Mouse (Mus musculus) kidney, adult 9 months (tissue): ENCODE results near the gene Exosc5.

ENCODE experiments used
- DNase-seq: peaks from one replicate; pipeline ENCODE4 v3.0.0; 2022

Exosc5 gene

GRCm38 (mm10) chr7:25639754-25640153 lies 19.2 kb upstream of the Exosc5 start:
- no peak for DNase-seq

GRCm38 (mm10) chr7:25644136-25644535 lies 14.8 kb upstream of the Exosc5 start:
- DNase-seq, result no peak

DNA sequence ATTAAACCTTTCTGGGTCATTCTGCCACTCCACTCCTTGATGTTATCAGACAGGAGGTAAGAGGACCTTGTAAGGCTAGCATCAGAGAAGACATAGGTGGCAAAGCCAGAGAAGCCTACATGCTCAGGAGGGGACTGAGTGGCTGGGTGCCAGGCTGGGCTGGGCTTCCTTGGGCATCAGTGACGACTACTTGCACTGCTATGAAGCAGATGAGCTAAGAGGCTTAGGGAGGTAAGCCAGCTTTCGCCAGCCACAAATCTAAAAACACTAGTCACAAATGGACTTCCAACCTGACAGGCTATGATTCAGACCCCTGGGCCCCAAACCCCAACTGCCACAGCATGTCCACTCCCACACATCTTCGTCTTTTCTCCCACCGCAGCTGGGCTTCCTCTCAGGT lies 14.3 kb upstream of the Exosc5 start:
- no peak for DNase-seq

GRCm38 (mm10) chr7:25645074-25645473 lies 13.9 kb upstream of the Exosc5 start:
- DNase-seq, result peak; percentile 43

DNA sequence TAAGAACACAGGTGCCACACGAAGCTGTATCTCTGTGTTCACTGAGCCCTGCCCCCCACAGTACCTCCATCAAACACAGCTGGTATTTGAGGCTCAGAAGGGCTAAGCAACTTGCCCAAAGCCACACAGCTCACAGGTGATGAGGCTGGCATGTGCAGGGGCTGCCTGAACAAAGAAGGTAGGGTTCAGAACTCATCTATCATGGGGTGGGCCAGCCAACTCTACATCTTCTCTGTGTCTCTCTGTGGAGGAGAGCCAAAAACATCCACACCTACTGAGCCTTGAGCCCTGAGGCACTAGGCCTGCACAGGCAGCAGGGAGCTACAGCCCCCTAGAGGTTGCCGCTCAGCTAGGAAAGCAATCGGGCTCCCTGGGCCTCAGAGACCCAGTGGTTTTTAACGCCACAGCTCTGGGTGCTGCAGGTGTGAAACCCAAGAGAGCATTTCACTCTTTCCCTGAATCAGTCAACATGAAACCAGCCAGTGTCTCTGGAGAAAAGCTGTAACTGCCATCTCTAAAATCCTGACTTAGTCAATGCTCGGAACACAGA lies 11.3 kb upstream of the Exosc5 start:
- no peak for DNase-seq

DNA sequence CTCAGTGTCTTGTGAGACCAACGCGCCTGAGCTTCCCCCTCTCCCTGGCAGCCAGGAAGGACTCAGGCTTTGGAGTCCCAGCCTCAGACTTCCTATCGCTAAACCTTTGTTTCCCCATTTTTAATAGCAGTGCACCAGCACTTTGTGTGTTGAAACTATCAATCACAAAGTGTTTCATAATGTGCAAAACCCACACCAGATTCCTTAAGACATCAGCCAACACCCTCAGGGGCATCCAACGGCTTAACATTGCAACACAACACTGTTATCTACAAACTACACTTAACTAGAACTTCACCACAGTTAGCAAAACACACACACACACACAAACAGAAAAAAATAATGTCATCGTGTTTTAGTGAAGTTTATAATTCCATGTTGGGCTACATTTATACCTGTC lies 9.1 kb upstream of the Exosc5 start:
- no peak for DNase-seq

DNA sequence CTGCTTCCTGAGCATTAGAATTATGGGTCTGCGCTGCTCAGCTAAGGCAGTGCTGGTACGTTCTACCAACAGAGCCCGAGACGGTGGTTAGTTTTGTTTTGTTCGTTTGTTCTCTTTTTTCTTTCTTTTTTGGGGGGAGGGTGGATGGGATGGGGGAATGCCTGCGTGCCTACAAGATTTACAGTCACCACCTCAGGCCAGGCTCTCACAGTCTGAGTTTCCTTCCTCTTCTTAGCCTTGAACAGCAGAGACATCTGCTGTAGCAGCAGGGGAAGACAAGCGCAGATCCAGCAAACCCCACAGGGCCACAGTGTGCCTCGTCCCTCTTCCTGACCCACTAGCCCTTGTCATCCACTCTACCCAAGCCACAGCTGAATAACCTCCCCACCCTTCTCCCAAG lies 7.7 kb upstream of the Exosc5 start:
- no peak for DNase-seq

DNA sequence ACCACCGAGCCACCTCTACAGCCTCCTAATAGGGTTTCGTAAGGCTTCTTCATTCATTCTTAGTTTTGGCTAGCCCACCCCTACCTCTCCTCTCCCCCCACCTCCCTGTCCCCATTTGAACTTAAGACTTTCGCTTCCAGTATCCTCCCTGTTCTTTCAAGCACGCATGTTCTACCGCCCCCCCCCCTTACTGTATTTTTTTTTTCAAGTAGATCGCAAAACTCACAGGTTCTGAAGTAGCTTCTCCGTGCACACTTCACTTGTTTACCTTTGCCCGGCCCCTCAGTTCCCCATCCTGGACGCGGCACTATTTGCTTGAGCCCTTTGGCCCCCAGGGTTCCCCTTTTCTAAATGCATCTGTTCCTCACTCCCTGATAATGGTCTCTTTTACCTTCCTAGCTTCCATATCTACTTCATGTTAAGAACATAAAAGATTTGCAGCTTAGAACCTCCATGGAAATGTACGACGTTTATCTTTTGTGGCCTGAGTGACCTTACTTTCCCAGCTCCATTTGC lies 6.7 kb upstream of the Exosc5 start:
- DNase-seq, result no peak

- peak; percentile 84 for DNase-seq
These were observed 3.1 kb upstream of the Exosc5 start for GRCm38 (mm10) chr7:25655601-25656428.

- DNase-seq, result peak; percentile 45
These were observed 1.2 kb upstream of the Exosc5 start for GRCm38 (mm10) chr7:25657785-25658184.

DNA sequence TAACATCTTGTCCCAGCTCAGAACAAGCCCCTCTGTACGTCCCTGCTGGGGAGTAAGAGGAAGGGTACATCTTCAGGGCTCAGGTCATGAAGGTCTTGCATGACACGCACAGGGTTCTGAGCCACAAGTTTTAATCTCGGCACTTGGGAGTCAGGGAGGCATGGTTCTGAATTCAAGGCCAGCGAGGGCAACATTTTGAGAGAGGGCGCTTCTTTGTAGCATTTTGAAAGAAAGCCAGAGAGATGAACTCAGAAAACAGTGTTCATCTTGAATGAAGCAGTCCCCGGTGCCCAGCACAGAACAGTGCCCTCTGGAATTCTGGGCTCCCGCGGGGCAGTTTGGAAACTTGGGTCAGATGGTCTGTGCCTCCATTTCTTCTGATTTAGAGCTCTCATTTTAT lies 7.4 kb downstream of the Exosc5 start:
- DNase-seq, result no peak

DNA sequence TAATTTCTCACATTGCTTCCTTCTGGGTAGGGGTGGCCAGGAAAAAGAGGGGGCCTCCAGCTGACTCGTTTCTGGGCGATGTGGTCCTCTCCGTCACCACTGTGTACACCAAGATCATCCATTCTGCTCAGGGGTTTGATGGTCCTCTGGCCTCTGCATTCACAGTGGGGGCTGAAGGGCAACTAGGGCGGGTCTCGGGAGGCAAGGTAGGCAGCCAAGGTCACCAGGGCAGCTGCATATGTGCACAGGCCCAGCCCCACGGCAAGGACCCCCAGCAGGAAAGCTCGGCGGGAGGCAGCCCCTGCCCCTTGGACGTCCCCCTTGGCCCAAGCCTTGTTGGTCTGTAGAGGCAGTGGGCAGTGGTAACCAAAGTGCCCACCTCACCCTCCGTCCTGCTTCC lies 10.2 kb downstream of the Exosc5 start:
- DNase-seq, result no peak

GRCm38 (mm10) chr7:25669631-25670030 lies 10.7 kb downstream of the Exosc5 start:
- no peak for DNase-seq

DNA sequence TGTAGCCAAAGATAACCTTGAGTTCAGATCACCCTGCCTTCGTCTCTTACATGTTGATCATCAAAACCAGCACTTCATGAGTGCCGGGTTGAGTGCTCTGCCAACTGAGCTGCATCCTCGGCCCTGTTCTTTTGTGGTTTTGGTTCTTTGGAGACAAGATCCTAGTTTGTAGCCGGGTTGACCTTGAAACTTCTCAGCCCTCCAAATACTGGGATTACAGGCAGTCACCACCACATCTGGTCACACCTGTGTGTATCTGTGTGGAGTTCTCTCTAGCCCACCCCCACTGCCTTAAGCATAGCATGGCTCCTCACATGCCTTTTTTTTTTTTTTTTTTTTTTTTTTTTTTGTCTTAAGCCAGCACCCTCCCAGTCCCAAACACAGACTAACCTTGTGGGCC lies 11.1 kb downstream of the Exosc5 start:
- DNase-seq, result no peak

GRCm38 (mm10) chr7:25671686-25672085 lies 12.7 kb downstream of the Exosc5 start:
- no peak for DNase-seq

- no peak for DNase-seq
These were observed 13.5 kb downstream of the Exosc5 start for GRCm38 (mm10) chr7:25672442-25672841.

DNA sequence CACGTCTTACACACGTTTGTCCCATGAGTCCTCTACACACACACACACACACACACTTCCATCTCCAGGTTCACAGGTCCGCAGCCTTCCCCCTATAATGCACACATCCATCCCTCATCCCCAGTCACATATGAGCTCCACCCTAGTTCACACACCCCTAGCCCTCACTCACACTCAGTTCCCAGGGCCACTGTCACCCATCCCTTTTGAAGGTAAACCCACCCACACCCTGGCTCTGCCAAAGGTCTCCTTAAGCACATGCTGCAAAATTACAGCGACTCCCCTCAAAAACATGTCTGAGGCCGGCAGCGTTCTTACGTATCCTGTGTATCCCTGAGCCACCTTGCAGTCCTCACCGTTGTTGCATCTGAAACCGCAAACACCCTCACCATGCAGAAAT lies 15.3 kb downstream of the Exosc5 start:
- no peak for DNase-seq

DNA sequence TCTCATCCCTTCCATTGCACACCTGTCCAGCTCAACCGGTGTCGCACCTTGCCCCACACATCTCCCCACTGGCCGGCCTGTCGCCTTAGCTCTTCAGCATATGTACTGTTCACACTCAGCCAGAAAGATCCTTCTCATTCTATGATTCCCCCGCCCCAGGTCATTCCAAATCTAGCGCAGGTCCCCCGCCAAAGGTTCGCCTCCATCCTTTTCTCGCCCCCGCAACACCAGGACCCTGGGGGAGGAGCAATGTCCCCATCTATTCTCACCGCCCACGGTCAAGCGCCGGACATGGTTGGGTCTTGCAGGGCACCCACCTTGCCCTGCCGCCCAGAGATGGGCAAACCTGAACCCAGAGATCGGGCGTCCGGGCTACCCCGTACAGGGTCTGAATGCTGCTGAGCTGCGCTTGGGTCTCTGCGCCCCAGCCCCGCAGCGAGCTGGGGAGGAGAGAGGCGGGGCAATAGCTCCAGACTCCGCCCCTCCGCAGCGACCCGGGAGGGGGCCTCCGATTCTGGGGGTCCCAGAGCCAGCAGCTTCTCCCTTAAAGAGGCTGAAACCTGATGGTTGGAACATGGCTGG lies 15.8 kb downstream of the Exosc5 start, which contains the start of gene Tmem91:
TSS of gene Tmem91 (minus strand) at position 448 of the 582 bp plus-strand sequence.
- no peak for DNase-seq

GRCm38 (mm10) chr7:25675405-25675804 lies 16.4 kb downstream of the Exosc5 start:
- DNase-seq, result no peak

DNA sequence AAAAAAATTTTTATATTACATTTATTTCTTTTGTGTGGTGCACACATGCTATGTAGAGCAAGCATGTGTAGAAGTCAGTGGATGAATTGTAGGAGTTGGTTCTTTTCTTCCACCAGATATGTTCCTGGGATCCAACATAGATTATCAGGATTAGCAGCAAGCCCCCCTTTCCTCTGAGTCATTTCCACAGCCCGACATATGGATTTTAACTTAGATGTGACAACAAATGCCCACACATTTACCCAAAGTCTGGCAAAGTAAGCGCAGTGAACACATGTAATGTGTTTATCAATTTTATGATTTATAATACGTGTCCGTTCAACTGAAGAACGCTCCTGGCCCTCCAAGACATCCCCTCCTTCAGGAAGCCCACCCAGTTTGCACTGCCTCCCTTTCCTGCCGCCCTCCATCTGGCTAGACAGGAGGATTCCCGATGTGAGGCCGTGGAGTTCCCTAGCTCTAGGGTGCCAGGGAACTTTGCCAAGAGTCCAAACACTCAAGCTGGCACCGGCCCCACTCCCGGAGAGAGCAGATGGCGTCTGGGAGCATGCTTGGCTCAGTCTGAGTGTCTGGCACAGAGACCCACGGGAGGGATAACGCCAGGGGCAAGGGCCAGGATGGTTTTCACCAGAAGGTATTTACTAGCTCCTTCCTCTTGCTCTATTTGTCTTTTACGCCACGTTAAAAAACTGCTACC lies 17.3 kb downstream of the Exosc5 start:
- peak; percentile 95 for DNase-seq

DNA sequence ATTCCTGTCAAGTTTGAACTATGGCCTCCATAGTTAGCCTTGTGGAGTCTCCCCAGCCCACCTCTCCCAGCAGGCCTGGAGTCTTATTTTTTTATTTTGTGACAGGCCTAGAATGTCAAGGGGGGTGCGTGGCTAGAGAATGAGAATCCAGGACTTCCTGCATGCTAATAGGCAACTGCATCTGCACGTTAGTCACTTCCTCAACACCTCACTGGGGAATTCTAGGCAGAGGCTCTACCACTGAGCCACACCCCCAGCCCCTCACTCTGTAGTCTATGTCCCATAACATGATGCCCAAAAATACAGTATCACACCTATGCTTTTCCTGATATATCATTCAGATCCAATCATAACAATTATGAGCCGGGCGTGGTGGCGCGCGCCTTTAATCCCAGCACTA lies 18.0 kb downstream of the Exosc5 start:
- no peak for DNase-seq

- DNase-seq, result peak; percentile 24
These were observed 21.0 kb downstream of the Exosc5 start for GRCm38 (mm10) chr7:25679971-25680370.

GRCm38 (mm10) chr7:25680514-25681258 lies 21.7 kb downstream of the Exosc5 start, which contains the start of gene B9d2:
B9d2 (plus strand) TSS chr7:25680780.
- DNase-seq, result peak; percentile 98
